Mouse (Mus musculus): ENCODE data around the gene Slc8b1. TPM values are rescaled to one million over a fixed set of nuclear protein-coding genes. Genes with fewer than 3 reads are reported as not detected.

Gene Slc8b1
- polyA plus RNA-seq, 1 experiment: 3.2 TPM

- Histone ChIP-seq H3K27me3 (ENCODE audit: control insufficient read depth, insufficient read depth, low read length) (no peaks in the 10 kb centered on the region), H3K27ac (ENCODE audit: control insufficient read depth, insufficient read depth, low read depth, low read length) (no peak overlapping the region), H3K4me3 (ENCODE audit: control insufficient read depth, low read depth, low read length) (no peak overlapping the region), H3K4me1 (ENCODE audit: control insufficient read depth, insufficient read depth, low read length) (no peaks in the 10 kb centered on the region; the same call in 1 of the 2 replicates), H3K36me3 (ENCODE audit: control insufficient read depth, insufficient read depth, low read length) (no peaks in the 10 kb centered on the region)
- no peak for TF ChIP-seq CTCF (IDR thresholded peaks at IDR 0.05; ENCODE audit: control insufficient read depth, insufficient read depth, insufficient replicate concordance, low read depth, low read length)
- TF ChIP-seq POLR2A (IDR thresholded peaks at IDR 0.05; ENCODE audit: control insufficient read depth, low read depth, low read length): no peak
Observed at GRCm38 (mm10) chr5:120524736-120525135, 13.8 kb downstream of the Slc8b1 start.

GRCm38 (mm10) chr5:120525737-120526136 is 14.8 kb downstream of the Slc8b1 start:
- Histone ChIP-seq H3K27me3 (ENCODE audit: control insufficient read depth, insufficient read depth, low read length) (no peaks in the 10 kb centered on the region), H3K36me3 (ENCODE audit: control insufficient read depth, insufficient read depth, low read length) (no peaks in the 10 kb centered on the region), H3K4me3 (ENCODE audit: control insufficient read depth, low read depth, low read length) (no peak overlapping the region), H3K4me1 (ENCODE audit: control insufficient read depth, insufficient read depth, low read length) (no peaks in the 10 kb centered on the region; the same call in 1 of the 2 replicates), H3K27ac (ENCODE audit: control insufficient read depth, insufficient read depth, low read depth, low read length) (no peak overlapping the region)
- TF ChIP-seq POLR2A (IDR thresholded peaks at IDR 0.05; ENCODE audit: control insufficient read depth, low read depth, low read length) (no peak), CTCF (IDR thresholded peaks at IDR 0.05; ENCODE audit: control insufficient read depth, insufficient read depth, insufficient replicate concordance, low read depth, low read length) (peak; percentile 13; the same call in 1 of the 2 replicates)

GRCm38 (mm10) chr5:120526311-120526710 is 15.3 kb downstream of the Slc8b1 start:
- Histone ChIP-seq H3K27me3 (ENCODE audit: control insufficient read depth, insufficient read depth, low read length) (no peaks in the 10 kb centered on the region), H3K4me1 (ENCODE audit: control insufficient read depth, insufficient read depth, low read length) (no peaks in the 10 kb centered on the region; the same call in 1 of the 2 replicates), H3K36me3 (ENCODE audit: control insufficient read depth, insufficient read depth, low read length) (no peaks in the 10 kb centered on the region), H3K4me3 (ENCODE audit: control insufficient read depth, low read depth, low read length) (no peak overlapping the region), H3K27ac (ENCODE audit: control insufficient read depth, insufficient read depth, low read depth, low read length) (no peak overlapping the region)
- TF ChIP-seq CTCF (IDR thresholded peaks at IDR 0.05; ENCODE audit: control insufficient read depth, insufficient read depth, insufficient replicate concordance, low read depth, low read length) (no peak), POLR2A (IDR thresholded peaks at IDR 0.05; ENCODE audit: control insufficient read depth, low read depth, low read length) (no peak)

GRCm38 (mm10) chr5:120527296-120527964 is 16.5 kb downstream of the Slc8b1 start:
- TF ChIP-seq POLR2A (IDR thresholded peaks at IDR 0.05; ENCODE audit: control insufficient read depth, low read depth, low read length): no peak
- no peak for TF ChIP-seq CTCF (IDR thresholded peaks at IDR 0.05; ENCODE audit: control insufficient read depth, insufficient read depth, insufficient replicate concordance, low read depth, low read length)
- Histone ChIP-seq H3K27me3 (ENCODE audit: control insufficient read depth, insufficient read depth, low read length) (no peaks in the 10 kb centered on the region), H3K36me3 (ENCODE audit: control insufficient read depth, insufficient read depth, low read length) (no peaks in the 10 kb centered on the region)

GRCm38 (mm10) chr5:120531631-120532030 is 20.7 kb downstream of the Slc8b1 start:
- no peaks in the 10 kb centered on the region for H3K27me3 ChIP-seq (ENCODE audit: control insufficient read depth, insufficient read depth, low read length)
- H3K36me3 ChIP-seq (ENCODE audit: control insufficient read depth, insufficient read depth, low read length): no peaks in the 10 kb centered on the region
- H3K27ac ChIP-seq (ENCODE audit: control insufficient read depth, insufficient read depth, low read depth, low read length): no peak overlapping the region
- H3K4me3 ChIP-seq (ENCODE audit: control insufficient read depth, low read depth, low read length): no peak overlapping the region
- H3K4me1 ChIP-seq (ENCODE audit: control insufficient read depth, insufficient read depth, low read length): no peaks in the 10 kb centered on the region; the same call in 1 of the 2 replicates
- TF ChIP-seq POLR2A (IDR thresholded peaks at IDR 0.05; ENCODE audit: control insufficient read depth, low read depth, low read length): no peak

More at GRCm38 (mm10) chr5:120527296-120527964, 16.5 kb downstream of the Slc8b1 start:
- Histone ChIP-seq H3K27ac (ENCODE audit: control insufficient read depth, insufficient read depth, low read depth, low read length) (no peak overlapping the region), H3K4me1 (ENCODE audit: control insufficient read depth, insufficient read depth, low read length) (no peaks in the 10 kb centered on the region; the same call in 1 of the 2 replicates), H3K4me3 (ENCODE audit: control insufficient read depth, low read depth, low read length) (no peak overlapping the region)

GRCm38 (mm10) chr5:120534071-120534685 is 23.2 kb downstream of the Slc8b1 start:
- no peak overlapping the region for H3K4me3 ChIP-seq (ENCODE audit: control insufficient read depth, low read depth, low read length)
- no peaks in the 10 kb centered on the region for H3K27me3 ChIP-seq (ENCODE audit: control insufficient read depth, insufficient read depth, low read length)
- TF ChIP-seq POLR2A (IDR thresholded peaks at IDR 0.05; ENCODE audit: control insufficient read depth, low read depth, low read length) (no peak), CTCF (IDR thresholded peaks at IDR 0.05; ENCODE audit: control insufficient read depth, insufficient read depth, insufficient replicate concordance, low read depth, low read length) (no peak)
- no peak overlapping the region for H3K27ac ChIP-seq (ENCODE audit: control insufficient read depth, insufficient read depth, low read depth, low read length)
- H3K4me1 ChIP-seq (ENCODE audit: control insufficient read depth, insufficient read depth, low read length): no peaks in the 10 kb centered on the region
- H3K36me3 ChIP-seq (ENCODE audit: control insufficient read depth, insufficient read depth, low read length): no peaks in the 10 kb centered on the region

- Histone ChIP-seq H3K27me3 (ENCODE audit: control insufficient read depth, insufficient read depth, low read length) (no peaks in the 10 kb centered on the region), H3K36me3 (ENCODE audit: control insufficient read depth, insufficient read depth, low read length) (no peaks in the 10 kb centered on the region), H3K4me1 (ENCODE audit: control insufficient read depth, insufficient read depth, low read length) (no peaks in the 10 kb centered on the region), H3K27ac (ENCODE audit: control insufficient read depth, insufficient read depth, low read depth, low read length) (no peak overlapping the region), H3K4me3 (ENCODE audit: control insufficient read depth, low read depth, low read length) (no peak overlapping the region)
- no peak for TF ChIP-seq POLR2A (IDR thresholded peaks at IDR 0.05; ENCODE audit: control insufficient read depth, low read depth, low read length)
- TF ChIP-seq CTCF (IDR thresholded peaks at IDR 0.05; ENCODE audit: control insufficient read depth, insufficient read depth, insufficient replicate concordance, low read depth, low read length): no peak
Observed at GRCm38 (mm10) chr5:120534686-120535075, 23.7 kb downstream of the Slc8b1 start.

All from testis, adult 2 months (tissue).